Mouse (Mus musculus): Measurements from ENCODE around the gene Pacsin2.

DNA sequence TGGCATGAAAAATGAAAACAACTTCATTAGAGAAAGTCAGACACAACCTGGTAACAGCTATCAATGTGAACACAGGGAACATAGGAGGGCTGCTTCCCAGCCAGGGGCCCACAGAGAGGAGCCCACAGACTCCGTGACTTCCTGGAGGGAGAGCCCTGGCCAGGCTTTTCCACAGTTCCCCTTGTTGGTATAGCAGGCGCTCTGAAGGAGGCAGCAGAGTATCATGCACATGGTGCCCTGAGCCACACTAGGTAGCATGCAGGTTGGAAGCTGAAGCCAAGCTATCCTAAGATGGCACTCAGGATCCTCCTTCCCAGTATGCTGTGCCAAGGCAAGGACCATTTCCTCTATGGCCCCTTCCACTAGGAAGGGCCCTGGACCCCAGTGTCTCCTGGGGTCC, 80.8 kb downstream of the Pacsin2 start:
- no peak for TF ChIP-seq EP300 (IDR thresholded peaks at IDR 0.05; ENCODE audit: low read depth)
- peak; percentile 46 for TF ChIP-seq CTCF (IDR thresholded peaks at IDR 0.05; ENCODE audit: low read depth)

Measured in liver, postnatal 0 days (tissue).